ENCODE assay signal across 2 mouse cellular contexts in the genomic region with DNA sequence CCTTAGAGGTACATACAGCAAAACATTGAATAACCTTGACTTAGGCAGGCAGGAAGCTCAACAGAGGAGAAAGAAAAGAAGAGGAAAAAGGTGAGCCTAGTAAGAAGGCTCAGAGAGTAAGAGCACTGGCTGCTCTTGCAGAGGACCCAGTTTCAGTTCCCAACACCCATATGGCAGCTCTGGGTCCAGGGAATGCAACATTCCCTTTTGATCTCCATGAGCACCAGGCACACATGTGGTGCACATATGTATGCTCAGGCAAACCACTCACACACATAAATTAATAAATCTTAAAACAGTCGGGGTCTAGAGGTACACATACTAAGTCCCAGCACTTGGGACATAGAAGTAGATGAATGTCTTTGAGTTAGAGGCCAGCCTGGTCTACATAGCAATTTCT. TPM values are rescaled to one million over a fixed set of nuclear protein-coding genes. Genes with fewer than 3 reads are reported as not detected.
"Had no signal": no experiment of that assay in that cellular context is flagged by ENCODE, and none has a peak within 500 bp of the region (broad histone marks: within the 10 kb centered on the region; RNA-seq: fewer than 3 reads in every experiment).

No protein-coding gene starts in this region.

RNA-seq across cellular contexts. Expression of a gene that starts 33.9 kb away (rescaled TPM):
- polyA plus RNA-seq: macrophage, myocyte had no signal
